Mouse (Mus musculus) Patski (cell line): ENCODE results near the gene Crlf2. TPM values are rescaled to one million over a fixed set of nuclear protein-coding genes. Genes with fewer than 3 reads are reported as not detected.

Experiments
- ATAC-seq: fragments of 100-300 bp; one replicate; pipeline ENCODE4 v1.8.0; 2021
- CTCF ChIA-PET: fragments of 350-600 bp; sonication (Branson Sonifier 250); formaldehyde crosslinking; loops from one replicate; lab custom pipeline; 2022; ENCODE audit warnings: inconsistent platforms; lab: Charles Lee
- POLR2A ChIA-PET: fragments of 350-600 bp; sonication (Branson Sonifier 250); formaldehyde crosslinking; loops from one replicate; lab custom pipeline; 2022; ENCODE audit warnings: antibody characterized with exemption, inconsistent platforms; lab: Charles Lee
- DNase-seq: peaks from one replicate; pipeline ENCODE4 v3.0.0-alpha.2; 2011; ENCODE audit warnings: low read depth, low spot score
- H3K27me3 ChIP-seq: fragments of 371-371 bp; one replicate; pipeline ENCODE4 v1.5.1; 2021
- CTCF ChIP-seq: fragments of 100-300 bp; IDR thresholded peaks from one replicate; pipeline ENCODE4 v1.5.1; 2021
- in situ Hi-C: fragments of 300-500 bp; cut with MboI; formaldehyde crosslinking; loops from 3 replicates; pipeline ENCODE4 v1.11.1; 2018; ENCODE audit warnings: low pct_unique_long_range_greater_than_20kb, mixed read lengths
- polyA plus RNA-seq: library from polyadenylated mRNA; unstranded; gene quantifications from one replicate; pipeline ENCODE4 v1.2.3, GENCODE M21; 2021

The Crlf2 gene
- polyA plus RNA-seq, 1 experiment from 2014 or later: 29.7 TPM

DNA sequence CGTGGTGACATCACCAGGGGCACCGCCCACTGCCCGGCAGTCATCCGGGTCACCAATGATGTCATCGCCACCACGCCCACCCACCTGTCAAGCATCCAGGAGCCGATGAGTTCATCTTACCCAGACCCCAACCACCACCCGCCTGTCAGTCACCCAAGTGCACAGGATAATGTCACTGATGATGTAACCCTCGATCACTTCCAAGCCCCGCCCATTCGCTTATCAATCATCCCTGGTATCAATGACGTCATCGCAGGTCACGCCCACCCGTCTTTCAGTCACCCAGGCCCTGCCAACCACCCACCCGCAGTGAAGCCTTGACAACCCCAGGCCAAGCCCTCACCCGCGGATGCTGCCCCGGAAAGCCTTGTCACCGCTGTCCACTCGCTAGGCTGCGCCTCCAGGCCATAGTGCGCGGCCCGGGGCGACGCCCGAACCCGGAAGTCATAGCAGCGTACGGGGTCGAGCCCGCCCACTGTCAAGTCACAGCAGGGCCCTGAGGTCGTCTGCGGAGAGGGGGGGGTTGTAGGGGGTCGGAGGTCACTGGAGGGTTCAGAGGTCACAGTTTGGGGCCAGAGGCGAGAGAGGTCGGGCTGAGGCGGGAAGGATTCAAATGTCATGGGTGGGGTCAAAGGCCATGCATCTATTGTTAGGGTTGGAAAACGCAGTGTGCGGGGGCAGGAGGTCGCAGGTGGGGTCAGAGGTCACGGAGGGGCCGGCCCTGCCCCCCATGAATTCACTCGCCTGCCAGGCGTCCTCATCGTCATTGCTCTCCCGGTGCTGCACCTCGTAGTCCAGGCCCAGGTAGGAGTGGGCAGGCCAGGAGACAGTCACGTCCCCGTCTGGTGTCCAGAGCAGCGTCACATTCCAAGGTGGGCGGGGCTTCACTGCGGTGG lies 2.9 kb downstream of the Crlf2 start:
- ATAC-seq (no peak), DNase-seq (no peak)
- in situ Hi-C loops: loop anchor here (10.0 kb wide), 1 partner anchor 579 kb away; the partner anchor contains the start of gene Chfr
- no peaks in the 10 kb centered on the region for H3K27me3 ChIP-seq
- ChIA-PET POLR2A (no interaction called here), CTCF (no interaction called here)
- TF ChIP-seq CTCF: no peak

DNA sequence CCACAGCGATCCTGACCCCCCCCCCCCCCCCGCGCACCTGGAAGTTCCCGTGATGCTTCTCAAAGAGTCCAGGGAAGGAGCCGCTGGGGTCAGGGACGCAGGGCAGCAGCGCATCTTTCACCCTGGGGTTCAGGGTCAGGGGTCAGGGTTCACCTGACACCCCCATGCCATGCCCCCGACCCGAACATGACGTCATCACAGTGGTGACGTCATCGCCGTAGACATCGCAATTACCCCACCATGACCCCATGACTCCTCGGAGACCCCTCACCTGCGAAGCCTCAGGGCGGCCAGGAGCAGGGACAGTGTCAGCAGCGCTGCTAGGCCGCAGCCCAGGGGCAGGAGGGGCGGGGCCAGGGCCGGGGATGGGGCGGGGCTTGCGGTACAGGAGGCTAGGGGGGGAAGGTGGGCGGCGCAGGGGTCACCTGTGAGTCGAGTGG lies 3.5 kb downstream of the Crlf2 start:
- H3K27me3 ChIP-seq: no peaks in the 10 kb centered on the region
- DNase-seq (no peak), ATAC-seq (no peak)
- ChIA-PET POLR2A (no interaction called here), CTCF (no interaction called here)
- TF ChIP-seq CTCF: no peak
- in situ Hi-C loops: loop anchor here (10.0 kb wide), 1 partner anchor 580 kb away; the partner anchor contains the start of gene Chfr

DNA sequence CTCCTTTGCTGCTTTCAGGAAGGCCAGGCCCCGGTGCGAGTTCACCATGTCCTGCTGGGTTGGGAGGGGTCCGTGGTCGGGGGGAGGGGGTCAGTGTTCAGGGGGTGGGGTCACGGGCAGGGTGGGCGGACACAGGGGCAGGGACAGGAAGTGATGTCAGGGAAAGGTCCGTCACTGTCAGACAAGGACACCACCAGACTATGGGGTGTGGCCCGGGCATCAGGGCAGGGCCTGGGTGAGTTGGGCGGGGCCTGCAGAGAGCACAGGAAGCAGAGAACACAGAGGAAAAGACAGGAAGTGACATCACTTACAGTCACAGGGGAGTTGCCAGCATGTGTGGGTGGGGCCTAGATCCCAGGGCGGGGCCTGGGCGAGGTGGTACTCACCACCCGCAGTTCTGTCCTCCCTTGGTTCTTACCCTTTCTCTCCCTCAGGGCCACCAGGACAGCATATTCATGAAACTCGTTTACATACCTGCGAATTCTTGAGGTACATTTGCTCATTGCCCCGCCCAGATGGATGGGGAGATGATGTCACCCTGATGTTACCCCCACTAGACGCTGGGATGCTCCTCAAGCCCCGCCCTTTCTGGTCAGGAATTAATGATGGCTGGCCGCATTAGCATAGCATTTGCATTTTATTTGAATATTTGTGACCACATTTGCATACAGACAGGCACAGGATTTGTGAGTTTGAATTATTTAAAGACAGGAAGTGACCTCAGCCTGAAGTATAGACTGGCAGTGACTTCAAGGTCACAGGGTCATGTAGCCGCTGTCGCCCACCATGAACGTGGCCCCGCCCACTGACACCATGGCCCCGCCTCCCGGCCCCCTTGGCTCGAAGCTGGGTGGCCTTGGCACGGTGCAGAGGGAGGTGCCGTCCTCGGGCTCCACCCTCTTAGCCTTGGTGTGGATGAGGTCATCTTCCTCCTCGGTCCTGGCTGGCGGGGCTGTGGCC lies 4.4 kb downstream of the Crlf2 start:
- H3K27me3 ChIP-seq: no peaks in the 10 kb centered on the region
- ATAC-seq: no peak
- POLR2A ChIA-PET: no interaction called here
- CTCF ChIA-PET: no interaction called here
- no peak for TF ChIP-seq CTCF
- no peak for DNase-seq
- in situ Hi-C loops: loop anchor here (10.0 kb wide), 1 partner anchor 580 kb away; the partner anchor contains the start of gene Chfr

DNA sequence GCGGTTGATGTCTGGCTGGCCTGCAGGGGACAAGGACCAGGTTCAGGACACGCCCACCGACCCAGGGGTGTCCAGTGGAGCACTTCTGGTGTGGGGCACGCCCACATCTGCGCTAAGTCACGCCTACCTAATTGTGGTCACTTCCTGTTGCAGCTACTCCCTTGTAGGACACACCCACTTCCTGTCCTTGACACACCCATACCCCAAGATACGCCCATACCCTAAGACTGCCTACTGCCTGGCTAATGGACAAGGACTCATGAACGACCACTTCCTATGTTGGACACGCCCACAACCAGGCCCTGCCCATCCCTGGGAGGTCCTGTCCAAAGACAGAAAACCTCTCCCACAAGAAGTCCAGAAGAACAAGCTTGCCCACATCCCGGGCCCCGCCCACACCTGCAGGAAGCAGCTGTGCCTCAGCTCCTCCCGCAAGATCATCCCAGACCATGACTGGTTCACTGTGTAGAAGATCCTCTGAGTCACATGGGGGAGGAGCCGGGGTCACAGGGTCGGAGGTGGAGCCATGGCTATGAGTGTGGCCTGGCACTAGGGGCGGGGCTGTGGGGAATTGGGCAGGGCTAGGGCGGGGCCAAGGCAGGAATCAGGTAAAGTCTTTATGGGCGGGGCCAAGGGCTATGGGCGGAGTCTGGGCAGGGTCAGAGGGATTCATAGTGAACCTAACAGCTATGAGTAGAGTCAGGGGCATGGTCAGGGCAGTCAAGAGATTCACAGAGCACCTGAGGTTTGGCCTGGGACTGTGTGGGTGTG lies 5.4 kb downstream of the Crlf2 start:
- ATAC-seq: no peak
- in situ Hi-C loops: loop anchor here (10.0 kb wide), 1 partner anchor 581 kb away; the partner anchor contains the start of gene Chfr
- no peak for DNase-seq
- H3K27me3 ChIP-seq: no peaks in the 10 kb centered on the region
- CTCF ChIA-PET: no interaction called here
- POLR2A ChIA-PET: no interaction called here
- TF ChIP-seq CTCF: no peak

DNA sequence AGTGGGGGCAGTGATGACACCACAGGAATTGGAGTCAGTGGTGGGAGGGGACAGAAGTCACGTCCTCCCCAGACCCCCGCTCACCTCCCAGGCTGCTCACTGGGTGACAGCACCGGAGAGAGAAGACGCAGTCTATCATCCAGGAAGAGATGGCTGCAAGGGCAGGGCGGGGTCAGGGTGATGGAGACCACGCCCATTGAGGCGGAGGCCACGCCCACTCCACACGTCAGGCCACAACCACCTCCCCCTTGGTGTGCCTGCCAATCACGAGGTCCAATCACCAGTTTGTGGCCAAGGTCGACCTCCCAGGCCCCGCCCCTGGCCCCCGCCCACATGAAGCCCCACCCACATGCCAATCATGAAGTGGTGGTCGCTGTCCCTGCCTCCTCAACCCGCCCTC lies 6.3 kb downstream of the Crlf2 start:
- no peak for TF ChIP-seq CTCF
- H3K27me3 ChIP-seq: no peaks in the 10 kb centered on the region
- DNase-seq (no peak), ATAC-seq (no peak)
- in situ Hi-C loops: loop anchor here (10.0 kb wide), 1 partner anchor 582 kb away; the partner anchor contains the start of gene Chfr
- ChIA-PET CTCF (no interaction called here), POLR2A (no interaction called here)

DNA sequence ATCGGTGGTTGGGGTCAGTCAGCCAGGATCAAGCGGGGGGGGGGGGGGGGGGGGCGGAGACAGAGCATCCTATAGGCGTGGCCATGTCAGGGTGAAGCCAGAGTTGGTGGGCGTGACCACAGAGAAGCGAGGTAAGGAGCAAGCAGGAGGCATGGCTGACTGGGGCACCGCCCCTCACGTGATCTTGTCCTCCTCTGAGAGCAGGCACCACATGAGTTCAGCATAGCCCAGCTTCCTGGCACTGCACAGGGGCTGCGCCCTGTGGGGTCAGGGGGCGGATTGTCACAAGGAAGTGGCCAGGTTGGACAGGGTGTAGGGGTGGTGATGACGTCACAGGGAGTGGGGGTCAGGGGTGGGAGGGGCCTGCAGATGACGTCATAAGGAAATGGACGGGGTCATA lies 6.7 kb downstream of the Crlf2 start:
- ATAC-seq: no peak
- DNase-seq: no peak
- no peaks in the 10 kb centered on the region for H3K27me3 ChIP-seq
- ChIA-PET CTCF (no interaction called here), POLR2A (no interaction called here)
- TF ChIP-seq CTCF: no peak
- in situ Hi-C loops: loop anchor here (10.0 kb wide), 1 partner anchor 583 kb away; the partner anchor contains the start of gene Chfr

DNA sequence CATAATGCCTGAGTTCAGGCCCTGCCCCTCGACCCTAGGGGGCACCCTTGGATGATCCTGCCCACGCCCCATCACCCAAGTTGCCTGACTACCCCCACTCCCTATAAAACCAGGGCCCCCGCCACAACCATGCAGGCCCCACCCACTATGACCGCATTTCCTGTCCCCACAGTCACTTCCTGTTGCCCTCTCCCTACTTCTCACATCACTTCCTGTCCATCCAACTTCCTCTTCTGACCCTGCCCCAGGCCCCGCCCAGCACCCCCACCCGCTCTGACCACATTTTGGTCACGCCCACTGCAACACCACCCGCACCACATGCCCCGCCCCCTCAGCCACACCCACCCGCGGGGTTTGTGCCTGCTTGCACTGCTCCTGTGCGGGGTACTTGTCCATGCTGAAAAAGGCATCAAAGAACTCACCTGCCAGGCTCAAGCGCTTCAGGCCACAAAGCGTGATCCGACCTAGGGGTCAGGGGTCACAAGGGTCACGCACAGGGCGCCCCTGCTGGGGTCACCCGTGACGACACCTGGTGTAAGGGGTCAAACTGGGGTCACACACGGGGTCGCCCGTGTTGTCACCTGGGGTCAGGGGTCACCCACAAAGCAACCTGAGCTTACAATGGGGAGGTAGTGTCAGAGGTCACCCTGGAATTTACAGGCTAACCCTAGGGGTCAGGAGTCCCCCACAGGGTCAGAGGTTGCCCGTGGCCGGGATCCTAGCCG lies 7.6 kb downstream of the Crlf2 start:
- ChIA-PET POLR2A (no interaction called here), CTCF (no interaction called here)
- no peak for TF ChIP-seq CTCF
- in situ Hi-C loops: loop anchor here (10.0 kb wide), 1 partner anchor 584 kb away; the partner anchor contains the start of gene Chfr
- no peak for DNase-seq
- ATAC-seq: no peak
- no peaks in the 10 kb centered on the region for H3K27me3 ChIP-seq

DNA sequence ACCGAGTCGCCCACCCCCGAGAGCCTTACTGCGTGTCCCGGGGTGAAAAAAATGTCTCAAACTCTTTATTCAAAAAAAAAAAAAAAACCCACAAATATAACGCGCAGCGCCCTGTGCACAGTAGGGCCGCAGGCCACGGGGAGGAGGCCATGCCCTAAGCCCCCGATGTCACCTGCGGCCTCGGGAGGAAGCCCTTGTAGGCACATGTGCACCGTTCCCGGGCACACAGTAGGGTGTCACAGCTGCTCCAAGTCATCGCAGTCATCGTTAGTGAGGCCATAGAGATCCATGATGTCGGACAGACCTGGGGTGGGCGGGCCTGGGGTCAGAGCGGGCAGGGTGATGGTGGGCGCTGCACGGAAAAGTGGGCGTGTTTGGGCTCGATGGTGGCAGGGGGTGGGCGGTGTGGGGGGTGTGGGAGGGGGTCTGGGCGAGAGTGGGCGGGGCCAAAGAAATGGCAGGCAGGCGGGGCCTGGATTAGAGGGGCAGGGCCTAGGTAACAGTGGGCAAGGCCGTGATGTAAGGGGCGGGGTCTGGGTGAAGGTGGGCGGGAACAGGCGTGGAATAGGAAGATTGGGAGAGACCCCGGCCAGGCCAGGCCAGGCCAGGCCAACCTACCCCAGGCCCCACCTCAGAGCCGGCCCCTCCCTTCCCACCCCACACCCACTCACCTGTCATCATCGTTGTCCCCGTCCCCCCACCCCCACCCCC lies 8.4 kb downstream of the Crlf2 start:
- CTCF ChIA-PET: no interaction called here
- H3K27me3 ChIP-seq: no peaks in the 10 kb centered on the region
- in situ Hi-C loops: loop anchor here (10.0 kb wide), 1 partner anchor 584 kb away; the partner anchor contains the start of gene Chfr
- POLR2A ChIA-PET: no interaction called here
- no peak for TF ChIP-seq CTCF
- DNase-seq: no peak
- no peak for ATAC-seq

DNA sequence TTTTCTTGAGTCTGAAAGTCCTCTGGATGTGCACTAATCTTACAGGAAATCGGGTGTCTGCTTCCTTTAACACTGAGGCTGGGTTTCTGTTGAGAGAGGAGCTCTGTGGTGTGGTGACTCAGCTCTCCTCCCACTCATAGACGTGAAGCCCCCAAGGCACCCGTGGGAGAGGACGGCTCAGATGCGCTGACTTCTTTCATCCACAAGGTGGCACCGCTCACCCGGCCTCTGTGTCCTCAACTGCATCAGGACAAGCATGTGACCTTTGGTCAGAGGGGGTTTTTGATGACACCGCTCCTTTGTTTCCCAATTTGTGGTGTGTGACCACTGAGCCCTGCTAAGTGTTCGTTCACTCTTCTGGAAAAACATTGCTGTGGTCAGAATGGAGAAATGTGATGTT lies 10.1 kb downstream of the Crlf2 start:
- in situ Hi-C loops: no loop called here
- POLR2A ChIA-PET: no interaction called here

More for the DNA sequence above, 10.1 kb downstream of the Crlf2 start:
- CTCF ChIA-PET: interaction anchor here (0.6 kb wide), 1 partner anchor 141 kb away, joined by 3 read pairs; no protein-coding TSS in a partner anchor
- TF ChIP-seq CTCF: no peak
- DNase-seq: no peak
- H3K27me3 ChIP-seq: no peaks in the 10 kb centered on the region
- no peak for ATAC-seq
